12 mouse cellular contexts compared by ENCODE assay signal in genomic region chr16:70021436-70021835, GRCm38 (mm10).
"Had no signal": no experiment of that assay in that cellular context is flagged by ENCODE, and none has a peak within 500 bp of the region (broad histone marks: within the 10 kb centered on the region; RNA-seq: fewer than 3 reads in every experiment).

No protein-coding gene starts in this region.

- DNase-seq: left cerebral cortex, postnatal 4 days; liver; liver, embryonic 13.5 days; liver, postnatal 0 days; lung, adult 18-20 months; lung, adult 2 months; lung, embryonic 14.5 days; lung, postnatal 10 days; lung, postnatal 14 days; lung, postnatal 36 days; lung, postnatal 4 days; midbrain, embryonic 14.5 days had no signal
